Mouse (Mus musculus): ENCODE measurements around the gene Dcbld2. TPM values are rescaled to one million over a fixed set of nuclear protein-coding genes. Genes with fewer than 3 reads are reported as not detected.

Dcbld2 gene
- total and polyA plus RNA-seq, 2 experiments = 1.1 to 1.9 TPM

DNA sequence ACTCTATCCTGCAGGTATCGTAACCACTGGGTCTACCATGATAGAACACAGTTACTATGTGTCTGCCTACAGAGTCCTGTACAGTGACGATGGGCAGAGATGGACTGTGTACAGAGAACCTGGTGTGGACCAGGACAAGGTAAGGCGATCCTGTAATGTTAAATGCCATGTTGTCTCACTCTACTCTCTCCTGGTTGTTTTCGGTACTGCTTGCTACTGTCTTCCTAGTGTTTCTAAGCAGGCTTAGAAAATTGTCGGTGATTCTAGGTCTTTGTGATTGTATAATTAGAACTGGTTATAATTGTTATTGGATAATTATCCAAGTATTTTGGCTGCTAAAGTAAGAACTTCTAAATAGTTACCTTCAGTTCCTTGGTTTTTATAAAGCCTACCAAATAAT lies 43.4 kb downstream of the Dcbld2 start:
- 93% methylated on average over 5 of the region's 5 CpGs for WGBS

DNA sequence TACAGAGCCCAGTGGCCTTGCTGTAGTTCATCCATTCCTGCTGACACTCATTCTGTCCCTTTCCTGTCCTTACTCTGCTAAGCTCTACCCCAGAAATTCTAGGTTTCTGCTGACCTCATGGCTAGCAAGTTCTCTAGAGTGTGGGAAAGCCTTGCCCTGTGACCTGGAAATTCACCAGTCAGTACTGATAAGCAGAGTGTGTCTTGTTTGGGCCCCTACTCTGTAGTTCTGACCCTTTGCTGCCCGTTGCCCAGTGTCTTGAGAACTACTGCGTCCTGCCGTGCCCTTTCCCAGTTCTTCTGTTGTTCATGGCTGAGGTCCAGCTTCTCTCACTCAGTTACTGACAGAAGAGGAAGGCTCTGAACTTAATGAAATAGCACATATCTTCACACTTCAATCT lies 44.9 kb downstream of the Dcbld2 start:
- Histone ChIP-seq H3K4me3 (ENCODE audit: insufficient read depth, low read depth, low read length) (no peak overlapping the region), H3K79me2 (ENCODE audit: control insufficient read depth, insufficient read depth, low read length) (no peaks in the 10 kb centered on the region), H3K36me3 (ENCODE audit: control insufficient read depth, insufficient read depth, low read length) (no peaks in the 10 kb centered on the region), H3K9ac (ENCODE audit: low read depth, low read length) (no peak overlapping the region), H3K4me1 (ENCODE audit: control insufficient read depth, insufficient read depth, low read length) (0 out of 2 replicates have a peak, but pooled peaks cover 1% of the 10 kb centered on the region), H3K27me3 (ENCODE audit: control insufficient read depth, insufficient read depth, low read length) (no peaks in the 10 kb centered on the region), H3K27ac (replicated peaks; ENCODE audit: insufficient read depth, low read depth, low read length) (no peak overlapping the region)
- WGBS = 66% methylated on average over 3 of the region's 3 CpGs
- TF ChIP-seq CTCF (IDR thresholded peaks at IDR 0.05; ENCODE audit: low read depth, low read length) (no peak), POLR2A (IDR thresholded peaks at IDR 0.05; ENCODE audit: extremely low read depth, insufficient read depth, low read length) (no peak)
- DNase-seq (ENCODE audit: extremely low read depth, low read depth, low spot score) = peak; percentile 45

More for the DNA sequence above, 43.4 kb downstream of the Dcbld2 start:
- Histone ChIP-seq H3K36me3 (ENCODE audit: control insufficient read depth, insufficient read depth, low read length) (no peaks in the 10 kb centered on the region), H3K4me3 (ENCODE audit: insufficient read depth, low read depth, low read length) (no peak overlapping the region), H3K27me3 (ENCODE audit: control insufficient read depth, insufficient read depth, low read length) (no peaks in the 10 kb centered on the region), H3K9ac (ENCODE audit: low read depth, low read length) (no peak overlapping the region), H3K79me2 (ENCODE audit: control insufficient read depth, insufficient read depth, low read length) (no peaks in the 10 kb centered on the region), H3K4me1 (ENCODE audit: control insufficient read depth, insufficient read depth, low read length) (0 out of 2 replicates have a peak, but pooled peaks cover 1% of the 10 kb centered on the region), H3K27ac (replicated peaks; ENCODE audit: insufficient read depth, low read depth, low read length) (no peak overlapping the region)
- TF ChIP-seq POLR2A (IDR thresholded peaks at IDR 0.05; ENCODE audit: extremely low read depth, insufficient read depth, low read length) = no peak
- no peak for TF ChIP-seq CTCF (IDR thresholded peaks at IDR 0.05; ENCODE audit: low read depth, low read length)
- DNase-seq (ENCODE audit: extremely low read depth, low read depth, low spot score) = no peak

DNA sequence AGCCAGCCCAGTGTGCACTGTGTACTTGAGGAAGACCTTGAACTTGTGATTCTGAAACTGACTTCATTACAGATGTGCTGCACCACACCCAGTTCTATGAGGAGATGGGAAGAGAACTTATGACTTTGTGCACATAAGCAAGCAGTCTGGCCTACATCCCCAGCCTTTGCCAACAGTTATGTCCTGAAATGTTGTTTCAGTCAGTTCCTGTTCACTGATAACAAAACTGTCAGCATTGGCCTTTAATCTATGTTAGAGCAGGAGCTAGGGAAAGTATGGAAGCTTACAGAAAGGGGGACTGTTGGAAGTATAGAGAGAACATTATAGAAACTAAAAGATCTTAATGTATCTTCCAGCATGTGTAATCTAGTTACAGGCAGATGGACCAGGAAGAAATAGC lies 45.6 kb downstream of the Dcbld2 start:
- no peak for DNase-seq (ENCODE audit: extremely low read depth, low read depth, low spot score)
- TF ChIP-seq POLR2A (IDR thresholded peaks at IDR 0.05; ENCODE audit: extremely low read depth, insufficient read depth, low read length) (no peak), CTCF (IDR thresholded peaks at IDR 0.05; ENCODE audit: low read depth, low read length) (no peak)
- Histone ChIP-seq H3K36me3 (ENCODE audit: control insufficient read depth, insufficient read depth, low read length) (no peaks in the 10 kb centered on the region), H3K27ac (replicated peaks; ENCODE audit: insufficient read depth, low read depth, low read length) (peak overlapping the region; percentile 30; the same call in 1 of the 2 replicates), H3K27me3 (ENCODE audit: control insufficient read depth, insufficient read depth, low read length) (no peaks in the 10 kb centered on the region), H3K4me1 (ENCODE audit: control insufficient read depth, insufficient read depth, low read length) (0 out of 2 replicates have a peak, but pooled peaks cover 1% of the 10 kb centered on the region), H3K9ac (ENCODE audit: low read depth, low read length) (no peak overlapping the region), H3K79me2 (ENCODE audit: control insufficient read depth, insufficient read depth, low read length) (no peaks in the 10 kb centered on the region), H3K4me3 (ENCODE audit: insufficient read depth, low read depth, low read length) (no peak overlapping the region)

DNA sequence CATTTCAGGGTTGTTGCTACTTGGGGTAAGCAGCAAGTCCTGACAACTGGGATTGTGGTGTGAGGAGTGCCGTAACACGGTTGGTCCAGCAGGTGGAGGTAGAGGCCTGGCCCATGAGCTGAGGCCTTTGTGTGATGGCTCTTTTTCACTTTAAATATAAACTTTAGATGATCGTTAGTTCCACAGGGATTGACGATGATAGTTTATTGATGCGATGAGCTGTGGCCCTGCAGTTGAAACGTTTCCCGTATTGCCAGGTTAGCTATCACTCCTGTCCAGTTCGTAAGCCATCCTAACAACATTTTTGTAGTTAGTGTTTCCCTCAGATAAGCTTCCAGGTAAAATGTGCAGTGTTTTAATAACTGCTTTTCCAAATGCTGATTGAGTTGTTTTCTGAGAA lies 46.4 kb downstream of the Dcbld2 start:
- Histone ChIP-seq H3K4me3 (ENCODE audit: insufficient read depth, low read depth, low read length) (no peak overlapping the region), H3K4me1 (ENCODE audit: control insufficient read depth, insufficient read depth, low read length) (0 out of 2 replicates have a peak, but pooled peaks cover 1% of the 10 kb centered on the region), H3K79me2 (ENCODE audit: control insufficient read depth, insufficient read depth, low read length) (no peaks in the 10 kb centered on the region), H3K9ac (ENCODE audit: low read depth, low read length) (no peak overlapping the region), H3K27me3 (ENCODE audit: control insufficient read depth, insufficient read depth, low read length) (no peaks in the 10 kb centered on the region), H3K27ac (replicated peaks; ENCODE audit: insufficient read depth, low read depth, low read length) (no peak overlapping the region), H3K36me3 (ENCODE audit: control insufficient read depth, insufficient read depth, low read length) (no peaks in the 10 kb centered on the region)
- no peak for TF ChIP-seq POLR2A (IDR thresholded peaks at IDR 0.05; ENCODE audit: extremely low read depth, insufficient read depth, low read length)
- peak; percentile 98 for TF ChIP-seq CTCF (IDR thresholded peaks at IDR 0.05; ENCODE audit: low read depth, low read length)
- DNase-seq (ENCODE audit: extremely low read depth, low read depth, low spot score) = peak; percentile 57
- 34% methylated on average over 8 of the region's 8 CpGs for WGBS

DNA sequence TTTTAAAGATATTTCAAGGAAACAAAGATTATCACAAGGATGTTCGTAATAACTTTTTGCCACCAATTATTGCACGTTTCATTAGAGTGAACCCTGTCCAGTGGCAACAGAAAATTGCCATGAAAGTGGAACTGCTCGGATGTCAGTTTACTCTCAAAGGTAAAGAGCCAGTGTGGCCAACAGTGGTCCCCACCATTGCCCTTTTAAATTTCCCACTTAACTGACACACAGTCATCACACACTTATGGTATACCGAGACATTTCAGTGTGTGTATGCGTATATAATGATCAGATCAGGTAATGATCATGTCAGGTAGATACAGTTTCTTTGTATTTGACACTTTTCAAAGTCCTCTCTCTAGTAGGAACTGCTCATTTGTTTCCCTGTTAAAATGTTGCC lies 46.9 kb downstream of the Dcbld2 start:
- Histone ChIP-seq H3K4me1 (ENCODE audit: control insufficient read depth, insufficient read depth, low read length) (0 out of 2 replicates have a peak, but pooled peaks cover 1% of the 10 kb centered on the region), H3K4me3 (ENCODE audit: insufficient read depth, low read depth, low read length) (no peak overlapping the region), H3K79me2 (ENCODE audit: control insufficient read depth, insufficient read depth, low read length) (no peaks in the 10 kb centered on the region), H3K27ac (replicated peaks; ENCODE audit: insufficient read depth, low read depth, low read length) (no peak overlapping the region), H3K9ac (ENCODE audit: low read depth, low read length) (no peak overlapping the region), H3K36me3 (ENCODE audit: control insufficient read depth, insufficient read depth, low read length) (no peaks in the 10 kb centered on the region), H3K27me3 (ENCODE audit: control insufficient read depth, insufficient read depth, low read length) (no peaks in the 10 kb centered on the region)
- WGBS = 69% methylated on average over 5 of the region's 5 CpGs
- TF ChIP-seq CTCF (IDR thresholded peaks at IDR 0.05; ENCODE audit: low read depth, low read length) (no peak), POLR2A (IDR thresholded peaks at IDR 0.05; ENCODE audit: extremely low read depth, insufficient read depth, low read length) (no peak)
- no peak for DNase-seq (ENCODE audit: extremely low read depth, low read depth, low spot score)

DNA sequence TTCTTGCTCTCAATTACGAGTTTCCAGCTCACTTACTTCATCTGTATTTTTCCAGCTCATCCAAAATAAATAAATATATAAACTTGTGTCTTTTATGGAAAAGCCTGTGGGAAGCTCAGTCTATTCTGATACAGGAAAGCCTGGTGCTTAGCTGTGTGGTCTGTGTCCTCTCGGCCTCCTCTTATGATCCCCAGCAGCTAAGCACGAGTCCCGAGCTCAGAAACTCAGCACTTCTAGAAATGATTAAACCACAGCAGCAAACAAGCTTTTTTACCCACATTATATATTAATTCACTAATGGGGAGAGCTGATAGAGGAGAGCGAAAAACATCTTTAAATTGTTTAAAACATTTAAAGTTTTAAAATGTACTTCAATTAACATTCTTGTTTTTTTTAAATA lies 48.2 kb downstream of the Dcbld2 start:
- no peak overlapping the region for H3K27ac ChIP-seq (replicated peaks; ENCODE audit: insufficient read depth, low read depth, low read length)
- no peak overlapping the region for H3K9ac ChIP-seq (ENCODE audit: low read depth, low read length)
- DNase-seq (ENCODE audit: extremely low read depth, low read depth, low spot score) = no peak
- H3K79me2 ChIP-seq (ENCODE audit: control insufficient read depth, insufficient read depth, low read length) = no peaks in the 10 kb centered on the region
- no peaks in the 10 kb centered on the region for H3K36me3 ChIP-seq (ENCODE audit: control insufficient read depth, insufficient read depth, low read length)
- 70% methylated on average over 5 of the region's 5 CpGs for WGBS
- no peaks in the 10 kb centered on the region for H3K27me3 ChIP-seq (ENCODE audit: control insufficient read depth, insufficient read depth, low read length)
- no peak overlapping the region for H3K4me3 ChIP-seq (ENCODE audit: insufficient read depth, low read depth, low read length)
- H3K4me1 ChIP-seq (ENCODE audit: control insufficient read depth, insufficient read depth, low read length) = 0 out of 2 replicates have a peak, but pooled peaks cover 1% of the 10 kb centered on the region
- TF ChIP-seq POLR2A (IDR thresholded peaks at IDR 0.05; ENCODE audit: extremely low read depth, insufficient read depth, low read length) = no peak
- TF ChIP-seq CTCF (IDR thresholded peaks at IDR 0.05; ENCODE audit: low read depth, low read length) = no peak

Data from liver, adult 2 months (tissue).